Mouse (Mus musculus) thymus, postnatal 10 days (tissue): ENCODE results near the gene Nin.

ENCODE experiments used
- DNase-seq, 2 experiments: peaks; one replicate each; pipeline ENCODE4 v3.0.0; 2021; ENCODE audit warnings: low spot score in 2 of 2

The Nin gene

GRCm38 (mm10) chr12:70119552-70119951 lies 6.0 kb upstream of the Nin start:
- DNase-seq: peak in 1 of 2 experiments; percentile 29

GRCm38 (mm10) chr12:70118721-70119345 lies 5.3 kb upstream of the Nin start:
- no peak for DNase-seq

- no peak for DNase-seq
Measured at GRCm38 (mm10) chr12:70117146-70117545, 3.6 kb upstream of the Nin start.

- DNase-seq: no peak
Measured at GRCm38 (mm10) chr12:70112090-70112383, 1.5 kb downstream of the Nin start.

GRCm38 (mm10) chr12:70111367-70112089 lies 2.0 kb downstream of the Nin start:
- DNase-seq: peak; percentile 52 to 68

- peak in 1 of 2 experiments; percentile 19 for DNase-seq
Measured at GRCm38 (mm10) chr12:70111117-70111366, 2.5 kb downstream of the Nin start.

- no peak for DNase-seq
Measured at GRCm38 (mm10) chr12:70110375-70111116, 3.0 kb downstream of the Nin start.

GRCm38 (mm10) chr12:70109921-70110320 lies 3.6 kb downstream of the Nin start:
- DNase-seq: no peak

GRCm38 (mm10) chr12:70108104-70108503 lies 5.4 kb downstream of the Nin start:
- DNase-seq: no peak

- DNase-seq: no peak
Measured at GRCm38 (mm10) chr12:70106508-70106907, 7.0 kb downstream of the Nin start.

GRCm38 (mm10) chr12:70105885-70106284 lies 7.6 kb downstream of the Nin start:
- no peak for DNase-seq

- DNase-seq: peak; percentile 25 to 37
Measured at GRCm38 (mm10) chr12:70104776-70105420, 8.6 kb downstream of the Nin start.

- DNase-seq: no peak
Measured at GRCm38 (mm10) chr12:70104199-70104598, 9.3 kb downstream of the Nin start.

GRCm38 (mm10) chr12:70103257-70103656 lies 10.3 kb downstream of the Nin start:
- no peak for DNase-seq

- DNase-seq: no peak
Measured at GRCm38 (mm10) chr12:70102426-70102825, 11.1 kb downstream of the Nin start.

- DNase-seq: no peak
Measured at GRCm38 (mm10) chr12:70101823-70102222, 11.7 kb downstream of the Nin start.

- no peak for DNase-seq
Measured at GRCm38 (mm10) chr12:70097901-70098300, 15.6 kb downstream of the Nin start.

- DNase-seq: no peak
Measured at GRCm38 (mm10) chr12:70097316-70097715, 16.2 kb downstream of the Nin start.

GRCm38 (mm10) chr12:70093266-70093893 lies 20.1 kb downstream of the Nin start:
- DNase-seq: no peak

- no peak for DNase-seq
Measured at GRCm38 (mm10) chr12:70088297-70088696, 25.2 kb downstream of the Nin start.

GRCm38 (mm10) chr12:70085351-70085750 lies 28.2 kb downstream of the Nin start:
- no peak for DNase-seq

GRCm38 (mm10) chr12:70084198-70084597 lies 29.3 kb downstream of the Nin start:
- DNase-seq: no peak
